Mouse (Mus musculus) retina, postnatal 7 days (tissue): ENCODE data around the gene Gm11992.

ENCODE experiments used
- DNase-seq: peaks from one replicate; pipeline ENCODE4 v3.0.0-alpha.2; 2012; ENCODE audit warnings: low read depth, low spot score

Gm11992 gene

GRCm38 (mm10) chr11:9115367-9116120 is 67.2 kb downstream of the Gm11992 start:
- DNase-seq = no peak

DNA sequence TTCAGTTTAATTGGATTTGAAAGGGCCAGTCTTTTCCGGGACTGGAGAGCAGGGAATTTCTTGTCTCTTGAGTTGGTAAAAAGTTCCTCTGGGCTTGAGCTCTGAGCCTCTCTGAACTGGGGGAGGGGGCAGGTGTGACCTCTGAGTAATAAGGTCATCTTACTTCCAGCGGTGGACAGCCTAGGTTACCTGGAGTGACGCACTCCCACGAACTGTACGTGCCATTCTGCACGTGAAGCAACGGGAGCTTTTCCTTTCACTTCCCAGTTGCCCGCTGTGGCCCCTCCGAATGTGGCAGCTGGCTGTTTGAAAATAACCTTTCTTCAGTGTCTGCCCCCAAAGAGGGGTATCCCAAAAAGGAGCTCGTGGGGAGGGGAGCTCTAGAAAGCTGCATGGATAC is 67.7 kb downstream of the Gm11992 start:
- DNase-seq = no peak

DNA sequence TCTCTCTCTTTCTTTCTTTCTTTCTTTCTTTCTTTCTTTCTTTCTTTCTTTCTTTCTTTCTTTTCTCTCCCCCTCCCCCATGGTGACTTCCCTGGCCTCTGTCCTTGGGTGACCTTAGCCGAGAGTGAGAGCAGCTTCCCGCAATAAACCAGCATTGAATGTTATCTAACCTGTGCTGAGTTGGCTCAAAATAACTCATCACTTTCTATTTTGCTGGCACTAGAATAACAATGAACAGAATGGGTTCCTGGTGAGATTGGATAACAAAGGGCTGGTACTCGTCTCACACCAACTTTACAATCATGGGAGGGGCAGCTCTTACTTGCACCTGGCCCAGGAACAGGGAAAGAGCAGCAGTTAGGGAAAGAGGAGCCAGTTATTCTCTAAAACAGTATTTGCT is 68.5 kb downstream of the Gm11992 start:
- DNase-seq = no peak

- no peak for DNase-seq
These were observed 69.1 kb downstream of the Gm11992 start for GRCm38 (mm10) chr11:9117358-9118049.

DNA sequence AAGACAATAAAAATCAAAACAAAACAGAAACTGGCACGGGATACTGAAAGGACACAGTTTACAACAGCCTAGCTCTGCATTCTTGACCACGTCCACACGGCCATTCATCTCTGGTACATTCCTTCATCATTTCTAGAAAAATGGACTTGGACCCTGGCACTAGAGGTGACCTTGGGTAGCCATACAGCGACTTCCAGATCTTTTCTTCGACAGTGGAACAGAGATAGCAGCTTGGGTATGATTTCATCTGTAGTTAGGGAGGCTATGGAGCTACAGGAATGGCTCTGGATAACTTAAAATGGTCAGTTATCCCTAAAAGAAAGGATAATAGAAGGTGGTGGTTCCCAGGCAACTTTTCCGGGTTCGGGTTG is 69.6 kb downstream of the Gm11992 start, which contains the start of gene Upp1:
TSS of gene Upp1 (plus strand) at position 54 of the 371 bp plus-strand sequence.
- DNase-seq = no peak

GRCm38 (mm10) chr11:9118421-9119121 is 70.2 kb downstream of the Gm11992 start:
- no peak for DNase-seq
